Mouse (Mus musculus) heart, adult 2 months (tissue): ENCODE data around the gene Hoxa4.

ENCODE experiments used
- CTCF ChIP-seq: fragments of 200-600 bp; IDR thresholded peaks from 2 replicates; pipeline ENCODE4 v1.8.1; 2022; ENCODE audit warnings: antibody characterized with exemption, mild to moderate bottlenecking, moderate library complexity
- EP300 ChIP-seq: fragments of 200-500 bp; IDR thresholded peaks from 2 replicates; pipeline ENCODE4 v1.6.1; 2011; ENCODE audit warnings: low read depth, low read length, control low read depth; ENCODE audit not compliant: insufficient read depth

GRCm38 (mm10) chr6:52175864-52176263, 15.7 kb downstream of the Hoxa4 start:
- TF ChIP-seq CTCF (no peak), EP300 (no peak)
